Mouse (Mus musculus) small intestine, adult 2 months (tissue): ENCODE results near the gene Bmpr1b.

Experiments used
- CTCF ChIP-seq: fragments of 200-500 bp; IDR thresholded peaks from 2 replicates; pipeline ENCODE4 v1.5.1; 2012; ENCODE audit warnings: low read depth, mild to moderate bottlenecking, control low read depth, inconsistent platforms, low read length, moderate library complexity, mixed read lengths; ENCODE audit not compliant: insufficient replicate concordance, insufficient read length; ENCODE audit errors: extremely low read depth
- POLR2A ChIP-seq: fragments of 200-500 bp; IDR thresholded peaks from 2 replicates; pipeline ENCODE4 v1.6.1; 2012; ENCODE audit warnings: low read depth, mild to moderate bottlenecking, control low read depth, inconsistent platforms, low read length, moderate library complexity

DNA sequence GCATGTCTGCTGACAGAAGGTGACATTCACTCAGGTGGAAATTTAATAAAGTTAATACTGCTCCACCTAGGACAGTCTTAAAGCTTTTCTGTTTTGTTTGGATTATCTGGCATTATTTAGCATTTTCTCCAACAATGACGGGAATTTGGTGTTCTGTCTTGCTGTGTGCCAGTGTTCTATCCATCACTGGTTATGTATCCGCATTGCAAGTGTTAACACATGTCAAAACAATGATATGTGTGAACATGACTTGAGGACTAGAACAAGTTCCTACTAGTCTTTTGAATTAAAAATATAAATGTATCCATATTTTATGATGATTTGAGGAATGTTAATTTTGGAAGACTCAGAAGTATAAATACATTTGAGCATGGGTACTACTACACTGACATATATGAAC lies 269.7 kb downstream of the Bmpr1b start:
- TF ChIP-seq POLR2A (no peak), CTCF (no peak)
